Comparison of ENCODE assay signal across 11 mouse cellular contexts in the genomic region with DNA sequence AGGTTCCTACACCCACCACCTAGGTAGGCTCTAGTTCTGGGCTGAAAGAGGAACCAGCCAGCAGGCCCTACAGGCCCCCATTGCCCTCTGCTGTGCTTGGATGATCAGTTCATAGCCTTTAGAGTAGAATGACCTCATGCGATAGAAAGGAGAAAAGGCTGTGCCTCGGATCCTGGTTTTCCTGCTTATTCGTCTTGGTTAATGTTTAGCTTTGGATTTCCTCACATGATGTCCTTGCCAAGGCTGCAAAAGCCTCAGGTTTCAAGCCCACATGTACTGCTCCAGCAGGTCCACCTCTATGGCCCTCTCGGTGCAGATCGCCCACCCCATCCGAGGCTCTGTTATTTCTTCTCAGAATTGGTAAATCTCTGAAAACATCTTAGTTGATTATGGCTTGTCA. TPM values are rescaled to one million over a fixed set of nuclear protein-coding genes. Genes with fewer than 3 reads are reported as not detected.
DNase-seq lines count a peak whose midpoint lies in the region; ATAC-seq lines count a peak whose summit lies in the region.
"Had no signal": no experiment of that assay in that cellular context is flagged by ENCODE, and none has a peak within 500 bp of the region (broad histone marks: within the 10 kb centered on the region; RNA-seq: fewer than 3 reads in every experiment).

No protein-coding gene starts in this region.

- H3K36me3 ChIP-seq in midbrain, embryonic 10.5 days = no peaks in the 10 kb centered on the region
- no peaks in the 10 kb centered on the region for H3K36me3 ChIP-seq in midbrain, embryonic 15.5 days (replicated peaks)
- H3K36me3 ChIP-seq in lung, embryonic 15.5 days = no peaks in the 10 kb centered on the region

- H3K27ac ChIP-seq in midbrain, embryonic 10.5 days (replicated peaks) = peak overlapping the region; percentile 71
- H3K27ac ChIP-seq in midbrain, embryonic 15.5 days = no peak overlapping the region
- peak overlapping the region; percentile 48 for H3K27ac ChIP-seq in lung, embryonic 15.5 days

- 82% methylated on average over 6 of the region's 6 CpGs for WGBS in midbrain, embryonic 10.5 days
- WGBS in midbrain, embryonic 15.5 days = 81% methylated on average over 6 of the region's 6 CpGs
- WGBS in lung, embryonic 15.5 days = 40% methylated on average over 6 of the region's 6 CpGs

- DNase-seq in midbrain, embryonic 10.5 days (ENCODE audit: low spot score) = no peak
- DNase-seq in kidney, postnatal 10 days = peak; percentile 61
- DNase-seq in frontal cortex, postnatal 14 days (ENCODE audit: low spot score in 2 of 2) = no peak
- DNase-seq in right cerebral cortex, postnatal 4 days = no peak
- DNase-seq in adrenal gland, postnatal 14 days = no peak
- DNase-seq in retina, embryonic 14.5 days (ENCODE audit: low spot score) = no peak
- DNase-seq: adrenal gland, postnatal 25 days; gastrocnemius, postnatal 10 days had no signal

- H3K9ac ChIP-seq in midbrain, embryonic 15.5 days = no peak overlapping the region
- H3K9ac ChIP-seq in lung, embryonic 15.5 days = no peak overlapping the region

- no peaks in the 10 kb centered on the region for H3K9me3 ChIP-seq in midbrain, embryonic 10.5 days (replicated peaks)
- no peaks in the 10 kb centered on the region for H3K9me3 ChIP-seq in midbrain, embryonic 15.5 days
- no peaks in the 10 kb centered on the region for H3K9me3 ChIP-seq in lung, embryonic 15.5 days

- 0 out of 2 replicates have a peak, but pooled peaks cover 5% of the 10 kb centered on the region for H3K27me3 ChIP-seq in midbrain, embryonic 10.5 days (ENCODE audit: low read depth, poor library complexity, severe bottlenecking)
- no peaks in the 10 kb centered on the region for H3K27me3 ChIP-seq in midbrain, embryonic 15.5 days (replicated peaks)
- H3K27me3 ChIP-seq in lung, embryonic 15.5 days = no peaks in the 10 kb centered on the region

- H3K4me2 ChIP-seq in midbrain, embryonic 15.5 days = no peak overlapping the region
- peak overlapping the region; percentile 6; the same call in 1 of the 2 replicates for H3K4me2 ChIP-seq in lung, embryonic 15.5 days

- no peak overlapping the region for H3K4me3 ChIP-seq in midbrain, embryonic 10.5 days
- H3K4me3 ChIP-seq in midbrain, embryonic 15.5 days = no peak overlapping the region
- no peak overlapping the region for H3K4me3 ChIP-seq in lung, embryonic 15.5 days
- H3K4me3 ChIP-seq: megakaryocyte, embryonic 14.5 days had no signal

- peaks cover 31% of the 10 kb centered on the region for H3K4me1 ChIP-seq in midbrain, embryonic 10.5 days
- peaks cover 20% of the 10 kb centered on the region for H3K4me1 ChIP-seq in midbrain, embryonic 15.5 days
- H3K4me1 ChIP-seq in lung, embryonic 15.5 days = peaks cover 30% of the 10 kb centered on the region

- no peak for ATAC-seq in midbrain, embryonic 15.5 days (replicated peaks)
- no peak for ATAC-seq in lung, embryonic 15.5 days (ENCODE audit: borderline replicate concordance, extremely low read depth, low FRiP score, low TSS enrichment)

RNA-seq across cellular contexts. Expression of a gene that starts 33.2 kb away (rescaled TPM):
- 1.1 TPM in 2 replicates for polyA plus RNA-seq in midbrain, embryonic 10.5 days (2016; fragmentation: Nextera tagmentation; extraction: Ambion mirVana)
- polyA plus RNA-seq in midbrain, embryonic 15.5 days (2015; fragmentation: Nextera tagmentation; extraction: Ambion mirVana) = 3.2 and 3.8 TPM in 2 replicates
- polyA plus RNA-seq in lung, embryonic 15.5 days (2015; fragmentation: Nextera tagmentation; extraction: Ambion mirVana) = 6.8 and 7.9 TPM in 2 replicates
- total RNA-seq in adrenal gland, postnatal 14 days (2021) = 10.7 and 13.1 TPM in 2 replicates
